Comparison of ENCODE assay signal across 15 mouse cellular contexts in genomic region chr1:128594353-128595104, GRCm38 (mm10). TPM values are rescaled to one million over a fixed set of nuclear protein-coding genes. Genes with fewer than 3 reads are reported as not detected.
DNase-seq lines count a peak whose midpoint lies in the region; ATAC-seq and TF ChIP-seq lines count a peak whose summit lies in the region.
"Had no signal": no experiment of that assay in that cellular context is flagged by ENCODE, and none has a peak within 500 bp of the region (broad histone marks: within the 10 kb centered on the region; RNA-seq: fewer than 3 reads in every experiment).

No protein-coding gene starts in this region.

- no peak for TF ChIP-seq EP300 in stomach, postnatal 0 days (optimal IDR thresholded peaks at IDR 0.05)

- H3K4me1 ChIP-seq in forebrain, embryonic 10.5 days, result peaks cover 65% of the 10 kb centered on the region
- peaks cover 54% of the 10 kb centered on the region for H3K4me1 ChIP-seq in forebrain, embryonic 13.5 days
- H3K4me1 ChIP-seq in stomach, embryonic 16.5 days (ENCODE audit: control insufficient read depth, insufficient read depth, low read length), result peaks cover 36% of the 10 kb centered on the region
- no peaks in the 10 kb centered on the region; the same call in 1 of the 2 replicates for H3K4me1 ChIP-seq in stomach, postnatal 0 days (replicated peaks; ENCODE audit: control insufficient read depth, insufficient read depth)
- H3K4me1 ChIP-seq in hindbrain, embryonic 16.5 days (ENCODE audit: control insufficient read depth, insufficient read depth, low read depth, low read length), result peaks cover 33% of the 10 kb centered on the region
- peaks cover 6% of the 10 kb centered on the region; the same call in 1 of the 2 replicates for H3K4me1 ChIP-seq in midbrain, postnatal 0 days (ENCODE audit: insufficient read depth, low read length)

- no peak for TF ChIP-seq CTCF in stomach, postnatal 0 days (IDR thresholded peaks at IDR 0.05; ENCODE audit: low read depth)
- no peak for TF ChIP-seq CTCF in midbrain, postnatal 0 days (IDR thresholded peaks at IDR 0.05)

- H3K4me2 ChIP-seq in forebrain, embryonic 13.5 days, result no peak overlapping the region
- no peak overlapping the region; the same call in 1 of the 2 replicates for H3K4me2 ChIP-seq in stomach, embryonic 16.5 days (ENCODE audit: low read depth, low read length)
- H3K4me2 ChIP-seq in stomach, postnatal 0 days (replicated peaks; ENCODE audit: low read depth), result no peak overlapping the region
- no peak overlapping the region for H3K4me2 ChIP-seq in hindbrain, embryonic 16.5 days (ENCODE audit: low read length)
- H3K4me2 ChIP-seq in midbrain, postnatal 0 days (ENCODE audit: low read depth, low read length, poor library complexity, severe bottlenecking), result peak overlapping the region; percentile 9; the same call in 1 of the 2 replicates

- peak overlapping the region; percentile 77 for H3K27ac ChIP-seq in forebrain, embryonic 10.5 days
- H3K27ac ChIP-seq in forebrain, embryonic 13.5 days, result no peak overlapping the region
- peak overlapping the region; percentile 7; the same call in 1 of the 2 replicates for H3K27ac ChIP-seq in stomach, embryonic 16.5 days (ENCODE audit: low read length)
- H3K27ac ChIP-seq in stomach, postnatal 0 days (replicated peaks), result no peak overlapping the region
- H3K27ac ChIP-seq in hindbrain, embryonic 16.5 days (ENCODE audit: low read depth, low read length), result 0 out of 2 replicates have a peak overlapping the region, but pooled peaks have one; percentile 2
- no peak overlapping the region for H3K27ac ChIP-seq in midbrain, postnatal 0 days (ENCODE audit: low read depth, low read length)

- no peaks in the 10 kb centered on the region for H3K9me3 ChIP-seq in forebrain, embryonic 10.5 days
- H3K9me3 ChIP-seq in forebrain, embryonic 13.5 days (replicated peaks), result no peaks in the 10 kb centered on the region
- H3K9me3 ChIP-seq in stomach, embryonic 16.5 days (replicated peaks; ENCODE audit: control insufficient read depth, low read length), result no peaks in the 10 kb centered on the region
- no peaks in the 10 kb centered on the region for H3K9me3 ChIP-seq in stomach, postnatal 0 days (ENCODE audit: control insufficient read depth, low read length)
- no peaks in the 10 kb centered on the region for H3K9me3 ChIP-seq in hindbrain, embryonic 16.5 days (ENCODE audit: control insufficient read depth, low read length)
- H3K9me3 ChIP-seq in midbrain, postnatal 0 days (ENCODE audit: low read length), result no peaks in the 10 kb centered on the region
- H3K9me3 ChIP-seq: heart, embryonic 12.5 days had no signal

- 30% methylated on average over 12 of the region's 12 CpGs for WGBS in forebrain, embryonic 10.5 days
- WGBS in forebrain, embryonic 13.5 days, result 18% methylated on average over 12 of the region's 12 CpGs
- WGBS in stomach, embryonic 16.5 days, result 35% methylated on average over 12 of the region's 12 CpGs
- 27% methylated on average over 12 of the region's 12 CpGs for WGBS in stomach, postnatal 0 days
- WGBS in hindbrain, embryonic 16.5 days, result 23% methylated on average over 12 of the region's 12 CpGs
- 14% methylated on average over 12 of the region's 12 CpGs for WGBS in midbrain, postnatal 0 days

- peak overlapping the region; percentile 28; the same call in 1 of the 2 replicates for H3K4me3 ChIP-seq in forebrain, embryonic 10.5 days
- H3K4me3 ChIP-seq in forebrain, embryonic 13.5 days, result no peak overlapping the region
- no peak overlapping the region for H3K4me3 ChIP-seq in stomach, embryonic 16.5 days (replicated peaks; ENCODE audit: low read length)
- H3K4me3 ChIP-seq in stomach, postnatal 0 days (ENCODE audit: low read depth, low read length), result no peak overlapping the region
- no peak overlapping the region for H3K4me3 ChIP-seq in hindbrain, embryonic 16.5 days (ENCODE audit: low read length)
- no peak overlapping the region for H3K4me3 ChIP-seq in midbrain, postnatal 0 days (ENCODE audit: low read depth, low read length)
- H3K4me3 ChIP-seq: heart, embryonic 12.5 days had no signal

- H3K9ac ChIP-seq in forebrain, embryonic 13.5 days, result no peak overlapping the region
- 0 out of 2 replicates have a peak overlapping the region, but pooled peaks have one; percentile 17 for H3K9ac ChIP-seq in stomach, embryonic 16.5 days (ENCODE audit: low read length)
- H3K9ac ChIP-seq in stomach, postnatal 0 days (ENCODE audit: low read length), result no peak overlapping the region
- H3K9ac ChIP-seq in hindbrain, embryonic 16.5 days (ENCODE audit: low read depth, low read length), result no peak overlapping the region
- no peak overlapping the region for H3K9ac ChIP-seq in midbrain, postnatal 0 days (replicated peaks; ENCODE audit: low read length, poor library complexity, severe bottlenecking)
- H3K9ac ChIP-seq: heart, embryonic 12.5 days had no signal

- peaks cover 1% of the 10 kb centered on the region for H3K36me3 ChIP-seq in forebrain, embryonic 10.5 days (replicated peaks)
- H3K36me3 ChIP-seq in forebrain, embryonic 13.5 days (ENCODE audit: poor library complexity, severe bottlenecking), result 0 out of 2 replicates have a peak, but pooled peaks cover under 1% of the 10 kb centered on the region
- H3K36me3 ChIP-seq in stomach, embryonic 16.5 days (ENCODE audit: control insufficient read depth, insufficient read depth, low read length), result no peaks in the 10 kb centered on the region
- no peaks in the 10 kb centered on the region for H3K36me3 ChIP-seq in stomach, postnatal 0 days (ENCODE audit: control insufficient read depth, insufficient read depth, low read length)
- H3K36me3 ChIP-seq in hindbrain, embryonic 16.5 days (ENCODE audit: control insufficient read depth, insufficient read depth, low read length), result no peaks in the 10 kb centered on the region
- no peaks in the 10 kb centered on the region for H3K36me3 ChIP-seq in midbrain, postnatal 0 days (ENCODE audit: insufficient read depth, low read length)
- H3K36me3 ChIP-seq: heart, embryonic 12.5 days had no signal

- peaks cover 46% of the 10 kb centered on the region for H3K27me3 ChIP-seq in forebrain, embryonic 10.5 days (ENCODE audit: poor library complexity, severe bottlenecking)
- H3K27me3 ChIP-seq in forebrain, embryonic 13.5 days, result peaks cover 7% of the 10 kb centered on the region; the same call in 1 of the 2 replicates
- H3K27me3 ChIP-seq in stomach, embryonic 16.5 days (ENCODE audit: control insufficient read depth, insufficient read depth, low read length), result no peaks in the 10 kb centered on the region
- no peaks in the 10 kb centered on the region for H3K27me3 ChIP-seq in stomach, postnatal 0 days (ENCODE audit: control insufficient read depth, insufficient read depth, low read length)
- H3K27me3 ChIP-seq in hindbrain, embryonic 16.5 days (replicated peaks; ENCODE audit: control insufficient read depth, insufficient read depth, low read length), result 0 out of 2 replicates have a peak, but pooled peaks cover 5% of the 10 kb centered on the region
- H3K27me3 ChIP-seq in midbrain, postnatal 0 days (ENCODE audit: insufficient read depth, low read length), result no peaks in the 10 kb centered on the region

- no peak for ATAC-seq in forebrain, embryonic 13.5 days
- no peak for ATAC-seq in stomach, embryonic 16.5 days (ENCODE audit: insufficient read depth, low FRiP score)
- ATAC-seq in stomach, postnatal 0 days (ENCODE audit: low FRiP score, low TSS enrichment), result no peak
- ATAC-seq in hindbrain, embryonic 16.5 days, result no peak
- ATAC-seq in midbrain, postnatal 0 days (ENCODE audit: low FRiP score), result no peak
- ATAC-seq: Patski had no signal

- no peak for DNase-seq in forebrain, embryonic 10.5 days (ENCODE audit: extremely low spot score, low spot score)
- DNase-seq in stomach, postnatal 0 days (ENCODE audit: low spot score), result no peak
- no peak for DNase-seq in midbrain, postnatal 0 days (ENCODE audit: low spot score)
- no peak for DNase-seq in right cerebral cortex, adult 2 months (ENCODE audit: low spot score in 2 of 2)
- DNase-seq in cerebellum, adult 18-20 months, result no peak
- DNase-seq: cerebellum, adult 2 months; gastrocnemius, postnatal 10 days; layer of hippocampus, adult 9-11 months; liver; lung, postnatal 36 days had no signal

RNA-seq across cellular contexts. Expression of gene Cxcr4, which starts 2.4 kb away (rescaled TPM):
- 6.6 and 7.9 TPM in 2 replicates for polyA plus RNA-seq in forebrain, embryonic 10.5 days (2016; fragmentation: Nextera tagmentation; extraction: Ambion mirVana)
- 5.8 and 9.1 TPM in 2 replicates for polyA plus RNA-seq in forebrain, embryonic 13.5 days (2015; fragmentation: Nextera tagmentation; extraction: Ambion mirVana)
- polyA plus RNA-seq in stomach, embryonic 16.5 days (2015; fragmentation: Nextera tagmentation; extraction: Ambion mirVana), result 6.1 and 7.6 TPM in 2 replicates
- polyA plus RNA-seq in stomach, postnatal 0 days (2015; fragmentation: Nextera tagmentation; extraction: Ambion mirVana), result 1.6 and 2.0 TPM in 2 replicates
- 5.9 and 8.2 TPM in 2 replicates for polyA plus RNA-seq in hindbrain, embryonic 16.5 days (2015; fragmentation: Nextera tagmentation; extraction: Ambion mirVana)
- total RNA-seq in midbrain, postnatal 0 days (2014; rRNA removed), result 19.3 and 28.5 TPM in 2 replicates
- polyA plus RNA-seq in midbrain, postnatal 0 days (2015; fragmentation: Nextera tagmentation; extraction: Ambion mirVana), result 1.5 and 1.7 TPM in 2 replicates

Comparison
In these comparisons a context has a peak if more than half of its experiments do, and no peak if none do; other contexts are left out.
1. H3K27ac ChIP-seq: peak in forebrain, embryonic 10.5 days (single experiment), stomach, embryonic 16.5 days (single experiment) and hindbrain, embryonic 16.5 days (single experiment); none in forebrain, embryonic 13.5 days (single experiment), stomach, postnatal 0 days (single experiment) and midbrain, postnatal 0 days (single experiment).